Mouse (Mus musculus) neural tube, embryonic 14.5 days (tissue): ENCODE measurements at regions not wholly inside any gene's neighbourhood (a gene's known extent, or its start where the extent isn't known, plus 50 kb on each side); places are given as distances from the start of the nearest gene placed in this dataset.
"Not testable (repeated sequence)": the region's sequence is repeated elsewhere in the genome, so short reads cannot be mapped to it uniquely, and the experiment has no call there.

Experiments
- ATAC-seq: fragments of 200-750 bp; cut with Nextera tagmentation; 2 replicates; pipeline ENCODE4 v1.8.0; 2017; ENCODE audit warnings: low read depth, mild to moderate bottlenecking, moderate TSS enrichment, moderate library complexity
- H3K27ac ChIP-seq: fragments of 300-500 bp; sonication (generic); 2 replicates; pipeline ENCODE4 v1.5.1; 2014; ENCODE audit warnings: low read depth, mild to moderate bottlenecking, control low read depth, low read length, moderate library complexity, mixed read lengths
- H3K27me3 ChIP-seq: fragments of 300-500 bp; sonication (generic); 2 replicates; pipeline ENCODE4 v1.6.1; 2014; ENCODE audit warnings: low read length; ENCODE audit not compliant: control insufficient read depth, insufficient read depth
- H3K36me3 ChIP-seq: fragments of 300-500 bp; sonication (generic); 2 replicates; pipeline ENCODE4 v1.6.1; 2014; ENCODE audit warnings: low read length, mixed read lengths; ENCODE audit not compliant: control insufficient read depth, insufficient read depth
- H3K4me1 ChIP-seq: fragments of 300-500 bp; sonication (generic); 2 replicates; pipeline ENCODE4 v1.6.1; 2014; ENCODE audit warnings: low read length; ENCODE audit not compliant: control insufficient read depth, insufficient read depth
- H3K4me2 ChIP-seq: fragments of 300-500 bp; sonication (generic); 2 replicates; pipeline ENCODE4 v1.6.1; 2014; ENCODE audit warnings: mild to moderate bottlenecking, low read depth, low read length, control low read depth
- H3K4me3 ChIP-seq: fragments of 300-500 bp; sonication (generic); 2 replicates; pipeline ENCODE4 v1.5.1; 2014; ENCODE audit warnings: low read depth, low read length, control low read depth, mixed read lengths
- H3K9ac ChIP-seq: fragments of 300-500 bp; sonication (generic); replicated peaks from 2 replicates; pipeline ENCODE4 v1.6.1; 2014; ENCODE audit warnings: low read depth, mild to moderate bottlenecking, control low read depth, low read length, mixed read lengths
- H3K9me3 ChIP-seq: fragments of 300-500 bp; sonication (generic); 2 replicates; pipeline ENCODE4 v1.6.1; 2016; ENCODE audit warnings: low read length; ENCODE audit not compliant: control insufficient read depth
- WGBS: fragments of 180-500 bp; shearing (Covaris S2); extraction: QIAGEN DNeasy Blood & Tissue Kit; methylation state at CpG from one replicate; pipeline ENCODE4 v1.1.7; 2014; 5-methylcytosine and 5-hydroxymethylcytosine counted together

DNA sequence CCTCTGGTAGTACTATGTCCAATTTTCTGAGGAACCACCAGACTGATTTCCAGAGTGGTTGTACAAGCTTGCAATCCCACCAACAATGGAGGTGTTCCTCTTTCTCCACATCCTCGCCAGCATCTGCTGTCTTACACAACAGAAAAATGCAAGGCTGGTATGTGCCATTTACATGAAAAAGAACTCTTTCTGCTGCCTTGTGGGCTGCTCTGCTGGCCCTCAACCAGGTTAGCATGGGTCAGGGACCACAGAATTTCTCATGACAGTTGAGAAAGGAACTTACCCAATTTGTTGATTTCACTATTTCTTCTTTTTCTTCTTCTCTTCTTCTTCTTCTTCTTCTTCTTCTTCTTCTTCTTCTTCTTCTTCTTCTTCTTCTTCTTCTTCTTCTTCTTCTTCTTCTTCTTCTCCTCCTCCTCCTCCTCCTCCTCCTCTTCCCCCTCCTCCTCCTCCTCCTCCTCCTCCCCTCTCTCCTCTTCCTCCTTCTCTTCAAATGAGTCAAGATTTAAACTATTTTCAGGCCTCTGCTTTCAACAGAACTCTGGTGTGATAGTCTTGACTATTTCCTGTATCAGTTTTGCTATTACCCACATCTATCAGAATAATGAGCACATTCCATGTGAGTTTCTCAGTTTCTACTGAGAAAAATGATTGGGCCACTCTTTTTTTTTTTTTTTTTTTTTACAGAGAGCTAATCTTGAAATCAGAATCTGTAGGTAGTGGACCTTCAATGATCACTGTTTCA is 56.3 kb upstream of the Itm2b start:
- not testable (repeated sequence) for H3K9me3 ChIP-seq, H3K4me1 ChIP-seq, H3K36me3 ChIP-seq, H3K27ac ChIP-seq, ATAC-seq, H3K9ac ChIP-seq, H3K4me3 ChIP-seq, H3K27me3 ChIP-seq, H3K4me2 ChIP-seq
- WGBS = 47% methylated on average over 1 of the region's 1 CpGs

DNA sequence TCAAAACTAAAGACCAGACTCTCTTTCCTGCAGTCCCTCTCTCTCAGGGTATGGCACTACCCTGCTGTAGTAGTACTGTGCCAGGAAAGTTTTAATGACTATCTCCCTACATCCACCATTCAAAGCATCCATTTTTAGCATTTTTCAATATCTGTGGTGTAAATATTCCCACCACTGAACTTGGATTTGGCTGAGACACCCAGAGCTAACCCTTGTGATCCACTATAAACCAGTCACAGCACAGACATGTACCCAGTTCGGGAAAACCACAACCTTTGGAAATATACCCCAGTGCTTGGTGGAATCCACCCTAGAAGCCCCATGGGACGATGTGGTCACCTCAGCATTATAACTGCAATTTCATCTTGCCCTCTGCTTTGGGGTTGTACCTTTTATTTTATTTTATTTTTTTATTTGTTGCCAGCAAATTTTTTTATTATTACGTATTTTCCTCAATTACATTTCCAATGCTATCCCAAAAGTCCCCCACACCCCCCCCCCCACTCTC is 54.8 kb upstream of the Itm2b start:
- Histone ChIP-seq H3K27ac (no peak overlapping the region), H3K4me1 (no peaks in the 10 kb centered on the region), H3K9me3 (no peaks in the 10 kb centered on the region), H3K4me3 (no peak overlapping the region), H3K9ac (no peak overlapping the region), H3K36me3 (no peaks in the 10 kb centered on the region), H3K27me3 (no peaks in the 10 kb centered on the region), H3K4me2 (no peak overlapping the region)
- no peak for ATAC-seq
- WGBS = 88% methylated on average over 3 of the region's 3 CpGs

DNA sequence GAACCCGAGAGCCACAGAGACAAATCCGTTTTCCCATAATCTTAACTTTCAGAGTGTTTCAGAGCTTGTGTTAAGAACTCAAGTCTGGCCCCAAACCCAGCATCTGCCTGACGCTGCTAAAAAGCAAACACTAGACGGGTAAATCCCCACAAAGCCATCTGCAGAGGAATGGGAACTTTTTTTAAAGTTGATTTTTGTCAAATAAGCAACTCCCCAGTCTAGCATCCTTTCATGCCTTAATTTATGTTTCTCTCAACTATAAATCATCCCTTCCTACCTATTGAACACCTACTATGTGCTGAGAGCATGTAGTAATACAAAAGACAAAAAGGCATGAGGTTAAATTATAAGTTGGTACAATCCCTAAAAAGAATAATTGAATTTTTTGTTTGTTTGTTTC is 50.8 kb upstream of the Itm2b start:
- H3K9me3 ChIP-seq = no peaks in the 10 kb centered on the region
- no peak for ATAC-seq

More for the DNA sequence above, 50.8 kb upstream of the Itm2b start:
- 82% methylated on average over 4 of the region's 4 CpGs for WGBS
- no peak overlapping the region for H3K4me2 ChIP-seq
- no peaks in the 10 kb centered on the region for H3K36me3 ChIP-seq
- no peak overlapping the region for H3K27ac ChIP-seq
- H3K9ac ChIP-seq = no peak overlapping the region
- H3K27me3 ChIP-seq = no peaks in the 10 kb centered on the region
- no peak overlapping the region for H3K4me3 ChIP-seq
- H3K4me1 ChIP-seq = no peaks in the 10 kb centered on the region
